Comparison of ENCODE assay signal across 8 mouse cellular contexts in genomic region chr3:95662724-95663449, GRCm38 (mm10). TPM values are rescaled to one million over a fixed set of nuclear protein-coding genes. Genes with fewer than 3 reads are reported as not detected.
DNase-seq lines count a peak whose midpoint lies in the region; ATAC-seq and TF ChIP-seq lines count a peak whose summit lies in the region.

No protein-coding gene starts in this region.

- TF ChIP-seq CTCF in lung, postnatal 0 days (IDR thresholded peaks at IDR 0.05), result no peak

- H3K4me1 ChIP-seq in erythroblast, embryonic 14.5 days (ENCODE audit: control insufficient read depth), result peaks cover 78% of the 10 kb centered on the region
- H3K4me1 ChIP-seq in lung, postnatal 0 days (ENCODE audit: insufficient read depth, low read depth, low read length), result peaks cover 48% of the 10 kb centered on the region
- peaks cover 47% of the 10 kb centered on the region for H3K4me1 ChIP-seq in hindbrain, embryonic 14.5 days (replicated peaks; ENCODE audit: control insufficient read depth, insufficient read depth, low read length)

- no peak overlapping the region; the same call in 1 of the 2 replicates for H3K9ac ChIP-seq in lung, postnatal 0 days (replicated peaks; ENCODE audit: low read depth)
- no peak overlapping the region for H3K9ac ChIP-seq in hindbrain, embryonic 14.5 days

- H3K4me3 ChIP-seq in erythroblast, embryonic 14.5 days (replicated peaks), result peak overlapping the region; percentile 79
- peak overlapping the region; percentile 99 for H3K4me3 ChIP-seq in lung, postnatal 0 days (ENCODE audit: low read depth, low read length)
- no peak overlapping the region for H3K4me3 ChIP-seq in hindbrain, embryonic 14.5 days (replicated peaks; ENCODE audit: low read length)
- H3K4me3 ChIP-seq in myocyte, result peak overlapping the region; percentile 98

- TF ChIP-seq EP300 in lung, postnatal 0 days (IDR thresholded peaks at IDR 0.05), result no peak

- H3K79me2 ChIP-seq in myocyte (ENCODE audit: control insufficient read depth, insufficient read depth), result peaks cover 92% of the 10 kb centered on the region

- H3K9me3 ChIP-seq in erythroblast, embryonic 14.5 days (ENCODE audit: control insufficient read depth, low read length), result no peaks in the 10 kb centered on the region
- H3K9me3 ChIP-seq in lung, postnatal 0 days (ENCODE audit: low read length), result no peaks in the 10 kb centered on the region
- H3K9me3 ChIP-seq in hindbrain, embryonic 14.5 days (ENCODE audit: control insufficient read depth, low read length), result no peaks in the 10 kb centered on the region

- H3K27ac ChIP-seq in lung, postnatal 0 days (ENCODE audit: low read length), result 0 out of 2 replicates have a peak overlapping the region, but pooled peaks have one; percentile 90
- no peak overlapping the region for H3K27ac ChIP-seq in hindbrain, embryonic 14.5 days

- peak overlapping the region; percentile 71 for H3K4me2 ChIP-seq in lung, postnatal 0 days (replicated peaks; ENCODE audit: low read depth, low read length)
- peak overlapping the region; percentile 98 for H3K4me2 ChIP-seq in hindbrain, embryonic 14.5 days (replicated peaks)
- peak overlapping the region; percentile 99 for H3K4me2 ChIP-seq in myocyte (ENCODE audit: low read depth)

- no peak for ATAC-seq in erythroblast, adult 5-6 weeks (replicated peaks; ENCODE audit: low FRiP score, poor library complexity, severe bottlenecking)
- ATAC-seq in lung, postnatal 0 days, result no peak
- ATAC-seq in hindbrain, embryonic 14.5 days (ENCODE audit: low FRiP score), result no peak

- DNase-seq in lung, postnatal 0 days (ENCODE audit: low spot score), result no peak
- no peak for DNase-seq in lung, postnatal 4 days
- DNase-seq in hindbrain, embryonic 14.5 days (ENCODE audit: low spot score), result no peak
- DNase-seq in ovary, postnatal 36 days (ENCODE audit: low spot score), result no peak
- no peak for DNase-seq in retina, postnatal 1 day

- no peaks in the 10 kb centered on the region for H3K27me3 ChIP-seq in erythroblast, embryonic 14.5 days (ENCODE audit: control insufficient read depth)
- no peaks in the 10 kb centered on the region for H3K27me3 ChIP-seq in lung, postnatal 0 days (replicated peaks; ENCODE audit: insufficient read depth, low read length)
- H3K27me3 ChIP-seq in hindbrain, embryonic 14.5 days (ENCODE audit: control insufficient read depth, insufficient read depth, low read length), result no peaks in the 10 kb centered on the region
- H3K27me3 ChIP-seq in myocyte (ENCODE audit: control insufficient read depth, insufficient read depth, insufficient read length), result no peaks in the 10 kb centered on the region

- peaks cover 88% of the 10 kb centered on the region for H3K36me3 ChIP-seq in erythroblast, embryonic 14.5 days (ENCODE audit: control insufficient read depth)
- peaks cover 26% of the 10 kb centered on the region; the same call in 1 of the 2 replicates for H3K36me3 ChIP-seq in lung, postnatal 0 days (ENCODE audit: insufficient read depth, low read length)
- H3K36me3 ChIP-seq in hindbrain, embryonic 14.5 days (replicated peaks; ENCODE audit: control insufficient read depth, insufficient read depth), result peaks cover 54% of the 10 kb centered on the region
- peaks cover 36% of the 10 kb centered on the region for H3K36me3 ChIP-seq in myocyte (ENCODE audit: control insufficient read depth, insufficient read depth)

- 60% methylated on average over 7 of the region's 7 CpGs for whole genome bisulfite sequencing in lung, postnatal 0 days
- 88% methylated on average over 7 of the region's 7 CpGs for WGBS in hindbrain, embryonic 14.5 days

- no peak for TF ChIP-seq POLR2A in myocyte (IDR thresholded peaks at IDR 0.05; ENCODE audit: insufficient read length, low read depth)

- H3ac ChIP-seq in myocyte (ENCODE audit: control insufficient read depth, insufficient read length), result no peak overlapping the region

TF ChIP-seq in myocyte, 11 proteins besides CTCF, POLR2A, EP300 and RAD21:
- TF ChIP-seq TCF12 (IDR thresholded peaks at IDR 0.05; ENCODE audit: insufficient read depth, poor library complexity, severe bottlenecking), result no peak
- TF ChIP-seq MYOD1 (IDR thresholded peaks at IDR 0.05; ENCODE audit: control insufficient read depth in 1 of 3, insufficient read length in 2 of 3, low read depth in 2 of 3), result no peak
- no peak for TF ChIP-seq POLR2AphosphoS2 (IDR thresholded peaks at IDR 0.05; ENCODE audit: insufficient read length, low read depth)
- no peak for TF ChIP-seq SRF (IDR thresholded peaks at IDR 0.05; ENCODE audit: control insufficient read depth, insufficient read length, low read depth)
- no peak for TF ChIP-seq CEBPB (IDR thresholded peaks at IDR 0.05; ENCODE audit: insufficient read depth, poor library complexity, severe bottlenecking)
- no peak for TF ChIP-seq MYOG (IDR thresholded peaks at IDR 0.05; ENCODE audit: control insufficient read depth in 1 of 3, insufficient read depth in 1 of 3, insufficient read length in 2 of 3, low read depth in 2 of 3)
- no peak for TF ChIP-seq REST (IDR thresholded peaks at IDR 0.05; ENCODE audit: insufficient read depth, insufficient read length)
- no peak for TF ChIP-seq TCF3 (IDR thresholded peaks at IDR 0.05; ENCODE audit: insufficient read length, low read depth)
- TF ChIP-seq E2F4 (IDR thresholded peaks at IDR 0.05; ENCODE audit: insufficient read depth), result no peak
- TF ChIP-seq MAX (IDR thresholded peaks at IDR 0.05; ENCODE audit: low read depth), result no peak
- TF ChIP-seq USF1 (IDR thresholded peaks at IDR 0.05; ENCODE audit: low read depth), result no peak

RNA-seq across cellular contexts. Expression of gene Mcl1, which starts 4.3 kb away (rescaled TPM):
- polyA plus RNA-seq in erythroblast, embryonic 14.5 days (2012), result 31.1 and 36.9 TPM in 2 replicates
- 83.2 and 113 TPM in 2 replicates for total RNA-seq in erythroblast, adult 5-6 weeks (2015; ENCODE audit: low replicate concordance)
- total RNA-seq in erythroblast, adult 5-6 weeks (2017; ENCODE audit: low replicate concordance), result 70.6 and 76.3 TPM in 2 replicates
- 99.6 and 101 TPM in 2 replicates for polyA plus RNA-seq in lung, postnatal 0 days (2015; fragmentation: Nextera tagmentation; extraction: Ambion mirVana)
- polyA plus RNA-seq in hindbrain, embryonic 14.5 days (2014; fragmentation: Nextera tagmentation; extraction: Ambion mirVana), result 60.3 and 72.3 TPM in 2 replicates
- polyA plus RNA-seq in myocyte (2012; fragmentation: generic; extraction: Trizol), result 51.6 TPM

RNA-seq across cellular contexts. Expression of gene Adamtsl4, which starts 24.8 kb away (rescaled TPM):
- polyA plus RNA-seq in erythroblast, embryonic 14.5 days (2012), result 0.22 TPM in 1 of 2 replicates, not detected in the other
- total RNA-seq in erythroblast, adult 5-6 weeks (2015; ENCODE audit: low replicate concordance), result not detected in 2 replicates
- total RNA-seq in erythroblast, adult 5-6 weeks (2017; ENCODE audit: low replicate concordance), result not detected in 2 replicates
- 11.8 and 13.2 TPM in 2 replicates for polyA plus RNA-seq in lung, postnatal 0 days (2015; fragmentation: Nextera tagmentation; extraction: Ambion mirVana)
- polyA plus RNA-seq in hindbrain, embryonic 14.5 days (2014; fragmentation: Nextera tagmentation; extraction: Ambion mirVana), result 0.35 and 1.3 TPM in 2 replicates
- polyA plus RNA-seq in myocyte (2012; fragmentation: generic; extraction: Trizol), result 4.6 TPM

RNA-seq across cellular contexts. Expression of gene Ensa, which starts 38.1 kb away (rescaled TPM):
- polyA plus RNA-seq in erythroblast, embryonic 14.5 days (2012), result 2.8 and 4.2 TPM in 2 replicates
- 30.9 and 34.1 TPM in 2 replicates for total RNA-seq in erythroblast, adult 5-6 weeks (2015; ENCODE audit: low replicate concordance)
- total RNA-seq in erythroblast, adult 5-6 weeks (2017; ENCODE audit: low replicate concordance), result 52.8 and 58.1 TPM in 2 replicates
- polyA plus RNA-seq in lung, postnatal 0 days (2015; fragmentation: Nextera tagmentation; extraction: Ambion mirVana), result 48.2 and 52.0 TPM in 2 replicates
- 95.1 and 102 TPM in 2 replicates for polyA plus RNA-seq in hindbrain, embryonic 14.5 days (2014; fragmentation: Nextera tagmentation; extraction: Ambion mirVana)
- 65.3 TPM for polyA plus RNA-seq in myocyte (2012; fragmentation: generic; extraction: Trizol)
